Mouse (Mus musculus): Measurements from ENCODE around the gene Stox1.
"Not testable (repeated sequence)": the region's sequence is repeated elsewhere in the genome, so short reads cannot be mapped to it uniquely, and the experiment has no call there.

The Stox1 gene

DNA sequence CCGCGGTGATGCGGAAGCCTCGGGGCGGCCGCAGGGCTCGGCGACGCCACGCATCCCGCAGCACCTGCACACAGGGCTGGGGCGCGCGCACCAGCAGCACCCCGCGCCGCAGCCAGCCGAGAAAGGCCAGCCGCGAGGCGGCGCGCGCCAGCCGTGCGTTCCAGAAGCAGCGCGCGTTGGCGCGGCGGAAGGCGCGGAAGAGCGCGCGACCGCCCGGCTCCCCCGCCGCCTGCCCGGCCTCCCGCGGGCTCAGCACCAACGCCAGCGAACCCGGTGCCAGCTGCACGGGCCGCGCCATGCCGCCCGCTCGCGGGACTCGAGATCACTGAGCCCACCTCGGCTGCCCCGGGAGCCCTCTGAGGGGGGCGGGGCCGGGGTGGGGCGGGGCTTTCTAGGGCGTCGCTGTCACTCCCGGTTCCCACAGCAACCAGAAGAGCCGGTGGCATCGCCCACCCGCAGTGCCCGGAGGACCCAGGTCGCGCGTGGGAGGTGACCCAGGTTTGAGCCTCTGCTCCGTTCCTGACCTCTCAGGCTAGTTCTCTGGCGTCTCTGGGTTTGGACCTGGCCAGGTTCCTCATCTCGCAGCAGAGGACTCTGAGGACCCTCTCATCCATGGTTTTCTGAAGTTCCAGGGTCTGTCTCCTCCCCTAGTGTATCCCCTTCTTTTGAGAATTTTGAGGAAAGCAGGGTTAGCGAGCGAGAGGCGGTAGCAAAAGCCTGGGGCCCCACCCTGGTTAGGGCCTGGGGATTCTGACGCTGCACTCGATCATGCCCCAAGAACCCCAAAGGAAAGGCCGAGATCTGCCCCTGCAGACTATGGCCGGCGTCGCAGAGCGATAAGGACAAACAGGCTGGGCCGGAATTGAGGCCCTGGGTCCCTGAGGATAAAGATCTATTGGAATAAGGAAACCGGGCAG is at the start of gene Stox1:
TSS of gene Stox1 (minus strand) at position 358 of the 917 bp plus-strand sequence.
- peak; percentile 57 to 65 for DNase-seq (ENCODE audit: low spot score in 2 of 2)

DNA sequence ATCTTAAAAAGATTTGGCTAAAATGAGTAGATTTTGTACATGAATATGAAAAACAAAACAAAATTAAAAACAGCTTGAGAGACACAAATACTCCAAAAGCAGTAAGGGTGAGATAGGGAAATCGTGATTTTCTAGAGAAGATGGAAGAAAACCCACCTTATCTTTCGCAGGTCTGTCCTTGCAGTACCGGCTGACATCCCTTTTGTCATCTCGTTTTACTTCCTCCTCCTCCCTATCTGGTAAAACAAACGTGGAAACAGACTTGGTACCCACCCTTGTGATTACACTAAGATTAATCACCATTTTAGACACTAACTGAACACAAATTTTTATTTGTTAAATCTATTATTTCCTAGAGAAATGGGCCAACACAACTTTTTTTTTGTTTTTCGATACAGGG is 24.9 kb upstream of the Stox1 start:
- DNase-seq (ENCODE audit: low spot score in 2 of 2), result no peak

DNA sequence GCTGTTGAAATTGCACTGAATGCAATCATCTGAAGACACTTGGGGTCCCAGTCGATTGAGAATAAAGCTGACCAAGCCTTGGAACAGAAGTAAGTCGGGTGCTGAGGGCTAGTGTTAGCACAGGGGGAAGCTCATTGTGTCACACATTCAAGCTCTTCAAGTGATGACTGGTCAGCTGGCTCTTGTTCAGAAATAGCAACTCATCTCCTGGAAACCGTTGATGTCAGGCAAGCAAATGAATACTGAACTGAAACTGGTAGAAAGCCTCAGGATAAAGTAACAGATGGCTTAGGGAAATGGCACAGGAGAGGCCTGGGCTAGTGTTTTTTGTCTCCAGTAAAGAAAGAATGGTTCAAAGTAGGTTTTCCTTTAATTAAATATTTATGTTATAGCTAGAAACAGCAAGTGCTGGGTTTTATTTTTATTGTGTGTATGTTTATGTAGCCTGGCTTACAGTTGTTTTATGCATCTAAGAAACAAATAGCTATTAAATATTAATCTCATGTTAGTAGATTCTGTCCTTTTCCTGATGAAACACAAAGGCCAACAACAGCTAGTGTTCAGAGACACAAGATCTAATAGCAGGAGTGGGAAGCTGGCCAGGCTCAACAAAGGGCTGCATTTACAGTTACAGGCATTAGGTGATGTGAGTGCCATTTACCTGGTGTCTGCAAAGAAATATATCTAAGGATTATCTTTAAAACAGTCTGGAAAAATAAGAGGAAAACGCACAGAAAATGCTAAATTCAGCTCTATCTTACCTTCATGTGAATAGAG is 14.2 kb upstream of the Stox1 start:
- DNase-seq (ENCODE audit: low spot score in 2 of 2), result peak; percentile 19 to 37

DNA sequence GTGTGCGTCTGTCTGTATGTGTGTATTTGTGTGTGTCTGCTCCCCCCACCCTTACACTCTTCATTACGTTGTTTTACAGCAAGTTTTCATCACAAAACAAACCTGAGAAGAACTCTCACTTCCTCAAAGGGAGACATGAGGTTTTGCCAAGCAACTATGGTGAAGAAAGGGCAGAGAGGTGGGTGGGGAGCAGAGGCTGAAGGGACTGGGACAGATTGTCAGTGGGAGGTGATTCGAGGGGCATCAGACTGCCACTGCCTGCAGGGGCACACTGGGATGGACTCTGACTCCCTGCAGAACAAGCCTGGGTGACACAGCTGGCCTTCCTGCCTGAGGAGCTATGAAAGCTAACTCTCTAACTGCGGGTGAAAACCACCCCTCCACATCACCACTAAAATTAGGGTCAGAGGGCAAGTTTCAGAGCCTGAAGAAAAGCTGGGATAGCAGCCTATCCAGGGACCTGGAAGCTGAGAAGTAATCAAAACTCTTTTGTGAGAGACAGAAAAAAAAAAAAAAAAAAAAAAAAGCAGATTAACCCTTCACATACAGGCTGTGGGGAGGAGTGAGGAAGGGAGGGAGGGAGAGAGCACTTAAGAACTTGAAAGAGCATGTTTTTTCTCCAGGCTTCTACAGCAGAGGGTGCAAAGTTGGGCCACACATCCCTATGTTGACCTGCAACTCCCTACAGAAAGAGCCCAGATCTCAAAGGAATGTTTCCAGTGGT is 11.2 kb upstream of the Stox1 start:
- no peak for DNase-seq (ENCODE audit: low spot score in 2 of 2)

DNA sequence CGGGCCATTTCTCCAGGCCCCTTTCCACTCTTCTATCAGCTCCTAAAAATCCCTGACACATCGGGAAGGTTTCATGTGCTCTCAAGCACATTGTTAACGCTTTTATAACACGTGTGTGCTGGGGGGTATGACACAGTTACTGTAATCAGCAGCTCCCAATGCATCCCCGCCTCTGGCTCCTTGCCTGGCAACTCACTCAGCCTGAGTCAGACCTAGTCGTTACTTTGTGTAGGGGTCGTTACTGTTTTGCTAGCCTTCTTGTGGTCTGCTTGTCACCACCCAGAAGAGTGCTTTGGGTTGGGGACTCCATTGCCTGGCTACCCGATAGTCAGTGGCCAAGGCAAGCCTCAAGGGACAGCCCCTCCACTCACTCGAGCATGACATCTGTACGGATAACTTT is 4.9 kb upstream of the Stox1 start:
- no peak for DNase-seq (ENCODE audit: low spot score in 2 of 2)

DNA sequence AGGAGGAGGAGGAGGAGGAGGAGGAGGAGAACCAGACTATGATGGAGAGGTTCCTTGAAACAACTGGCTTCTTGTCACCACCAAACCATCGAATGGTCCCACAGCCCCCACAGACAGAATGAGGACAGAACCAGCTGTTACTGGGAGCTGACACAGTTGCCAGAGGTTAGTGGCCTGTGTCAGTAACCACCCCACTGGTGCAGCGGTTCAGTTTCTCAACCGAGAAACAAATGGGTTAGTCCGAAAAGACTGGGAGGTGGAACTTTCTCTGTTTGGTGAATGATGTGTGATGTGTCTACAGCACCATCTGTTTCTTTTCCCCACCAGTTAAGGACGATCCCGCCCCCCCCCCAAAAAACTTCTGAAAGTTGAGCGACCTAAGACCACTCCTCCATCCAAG is 992 bp downstream of the Stox1 start:
- DNase-seq (ENCODE audit: low spot score in 2 of 2), result no peak

DNA sequence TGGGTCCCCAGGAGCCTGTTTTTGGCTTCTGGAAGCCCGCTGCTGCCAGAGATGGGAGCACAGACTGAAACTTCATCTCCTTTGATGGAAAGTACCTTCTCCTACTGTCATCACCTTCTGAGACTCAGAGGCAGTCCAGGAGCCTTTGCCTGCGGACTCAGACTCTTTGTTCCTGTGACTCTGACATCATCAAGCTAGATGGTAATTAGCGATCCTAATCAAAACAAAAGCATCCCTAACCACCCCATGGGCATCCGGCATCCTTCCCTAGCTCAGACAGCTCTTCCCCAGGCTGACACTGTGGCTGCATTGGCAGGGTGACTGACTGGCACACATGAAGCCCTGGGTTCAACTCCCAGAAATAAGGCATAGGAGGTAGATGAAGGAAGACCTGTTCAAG is 3.2 kb downstream of the Stox1 start:
- no peak for DNase-seq (ENCODE audit: low spot score in 2 of 2)

DNA sequence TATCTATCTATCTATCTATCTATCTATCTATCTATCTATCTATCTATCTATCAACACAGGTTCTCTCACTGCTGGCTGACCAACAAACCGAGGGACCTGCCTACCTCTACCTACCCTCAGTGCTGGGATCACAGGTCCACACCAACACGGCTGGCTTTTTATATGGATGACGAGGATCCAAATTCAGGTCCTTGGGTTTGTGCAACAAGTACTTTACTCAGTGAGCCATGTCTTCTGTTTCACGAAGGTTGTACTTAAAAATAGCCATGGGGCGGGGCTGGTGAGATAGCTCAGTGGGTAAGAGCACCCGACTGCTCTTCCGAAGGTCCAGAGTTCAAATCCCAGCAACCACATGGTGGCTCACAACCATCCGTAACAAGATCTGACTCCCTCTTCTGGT is 5.4 kb downstream of the Stox1 start:
- DNase-seq (ENCODE audit: low spot score in 2 of 2), result not testable (repeated sequence)

DNA sequence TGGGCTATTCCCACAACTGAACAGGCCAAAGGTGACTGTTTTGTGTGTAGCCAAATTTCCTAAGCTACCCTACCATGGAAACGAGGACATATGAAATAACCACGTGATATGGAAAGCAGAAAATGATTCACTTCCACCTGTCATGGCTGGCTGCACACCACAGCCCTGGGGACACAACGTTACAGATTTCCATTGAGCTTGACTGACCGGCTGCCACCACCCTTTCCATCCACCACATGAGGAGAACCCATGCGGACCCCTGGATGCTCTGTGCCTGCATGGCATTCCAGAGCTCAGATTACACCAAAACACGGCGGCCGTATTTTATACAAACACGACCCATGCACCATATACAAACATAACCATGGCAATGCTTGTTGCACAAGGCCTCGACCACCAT is 12.5 kb downstream of the Stox1 start:
- DNase-seq (ENCODE audit: low spot score in 2 of 2), result no peak

DNA sequence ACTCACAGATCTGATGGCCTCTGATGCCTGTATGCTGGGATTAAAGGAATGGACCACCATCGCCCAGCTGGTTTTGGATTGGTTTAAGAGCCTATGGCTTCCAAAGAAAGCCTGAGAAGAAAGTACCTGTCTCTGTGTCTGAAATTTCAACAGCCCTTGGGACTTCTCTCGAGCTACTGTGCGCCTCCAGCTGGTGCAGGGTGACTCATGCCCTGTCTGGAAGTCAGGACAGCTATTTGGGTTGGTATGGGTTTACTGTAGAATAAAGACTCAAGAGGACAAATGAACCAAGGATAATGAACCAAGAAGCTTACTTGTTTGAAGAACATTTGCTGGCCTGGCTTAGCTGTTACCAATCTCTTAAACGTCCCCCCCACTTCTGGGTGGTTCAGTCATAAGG is 22.3 kb downstream of the Stox1 start:
- no peak for DNase-seq (ENCODE audit: low spot score in 2 of 2)

DNA sequence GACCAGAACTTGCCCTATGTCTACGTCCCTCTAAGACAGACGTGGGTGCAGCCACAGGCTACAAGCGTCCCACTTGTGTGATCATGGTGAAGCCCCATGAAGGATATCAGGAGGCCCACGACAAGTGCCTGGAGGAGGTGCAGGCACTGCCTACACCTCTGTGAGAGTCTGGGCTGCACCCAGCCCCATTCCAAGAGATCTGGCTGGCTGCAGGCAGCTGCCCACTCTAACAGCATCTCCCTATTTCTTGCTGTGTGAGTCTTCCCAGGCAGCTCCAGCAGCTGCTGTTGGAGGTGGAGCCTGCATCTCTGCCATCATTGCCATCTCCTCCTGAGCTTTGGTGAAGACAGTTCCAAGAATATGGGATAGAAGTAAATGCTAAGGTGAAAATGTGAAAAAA is 23.5 kb downstream of the Stox1 start:
- DNase-seq (ENCODE audit: low spot score in 2 of 2), result peak; percentile 44 to 61

DNA sequence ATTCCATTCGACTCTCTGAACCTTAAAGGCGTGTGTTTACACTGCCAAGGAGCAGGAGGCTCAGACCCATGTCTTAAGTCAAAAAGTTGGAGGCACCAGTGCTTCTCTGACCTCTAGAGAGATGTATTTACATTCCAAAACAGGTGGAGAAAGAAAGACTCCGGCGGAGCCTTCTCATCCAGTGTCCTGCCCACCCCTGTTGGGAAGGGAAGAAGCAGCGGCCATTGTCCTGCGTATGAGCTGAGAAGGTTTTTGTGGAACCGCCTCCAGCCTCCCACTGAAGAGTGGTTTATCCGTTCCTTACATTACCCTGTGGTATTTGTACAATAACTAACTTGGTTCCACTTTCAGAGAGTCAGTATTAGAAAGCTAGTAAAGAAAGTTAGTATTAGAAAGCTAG is 33.2 kb downstream of the Stox1 start:
- DNase-seq (ENCODE audit: low spot score in 2 of 2), result no peak

DNA sequence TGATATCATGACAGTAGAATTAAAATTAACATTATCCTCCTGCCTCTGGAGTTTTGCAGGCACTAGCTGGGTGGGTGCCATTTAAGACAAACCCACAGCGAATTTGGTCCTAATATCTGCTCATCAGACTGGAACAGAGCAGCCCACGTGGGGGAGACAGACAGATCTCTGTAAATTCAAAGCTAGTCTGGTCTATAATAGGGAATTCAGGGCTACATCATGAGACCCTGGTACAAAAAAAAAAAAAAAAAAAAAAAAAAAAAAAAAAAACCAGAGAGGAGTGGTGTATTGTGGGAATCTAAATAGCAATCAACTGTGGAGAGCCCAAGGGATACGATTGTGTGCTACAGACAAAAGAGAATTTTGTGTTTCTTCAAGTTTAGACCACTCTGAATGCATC is 33.7 kb downstream of the Stox1 start:
- no peak for DNase-seq (ENCODE audit: low spot score in 2 of 2)

DNA sequence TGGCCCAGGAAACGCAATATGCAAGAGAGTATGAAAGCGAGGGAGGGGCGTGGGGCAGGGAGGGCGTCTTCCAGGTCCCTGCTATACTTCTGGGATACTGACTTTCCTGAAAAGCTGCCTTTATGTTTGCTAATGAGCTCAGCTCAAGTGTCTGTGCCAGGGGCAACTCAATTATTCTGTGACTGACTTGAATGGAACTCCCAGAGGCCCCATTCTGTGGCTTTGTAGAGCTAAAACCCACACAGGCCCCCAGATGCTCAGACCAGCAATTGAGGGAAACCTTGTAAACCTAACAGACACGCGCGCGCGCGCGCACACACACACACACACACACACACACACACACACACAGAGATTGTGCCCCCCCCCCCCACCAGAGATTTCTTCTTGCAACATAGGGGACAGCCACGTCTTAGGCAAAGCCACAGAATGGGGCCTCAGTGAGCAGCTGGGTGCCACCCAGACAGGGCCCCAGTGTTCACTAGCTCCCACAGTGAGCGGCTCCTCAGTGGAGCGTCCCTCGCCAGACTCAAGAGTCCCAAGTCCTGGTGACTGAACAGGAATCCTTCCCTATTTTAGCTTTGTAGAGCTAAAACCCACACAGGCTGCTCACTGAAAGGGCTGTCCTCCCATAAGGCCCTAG is 38.8 kb downstream of the Stox1 start:
- DNase-seq (ENCODE audit: low spot score in 2 of 2), result no peak

DNA sequence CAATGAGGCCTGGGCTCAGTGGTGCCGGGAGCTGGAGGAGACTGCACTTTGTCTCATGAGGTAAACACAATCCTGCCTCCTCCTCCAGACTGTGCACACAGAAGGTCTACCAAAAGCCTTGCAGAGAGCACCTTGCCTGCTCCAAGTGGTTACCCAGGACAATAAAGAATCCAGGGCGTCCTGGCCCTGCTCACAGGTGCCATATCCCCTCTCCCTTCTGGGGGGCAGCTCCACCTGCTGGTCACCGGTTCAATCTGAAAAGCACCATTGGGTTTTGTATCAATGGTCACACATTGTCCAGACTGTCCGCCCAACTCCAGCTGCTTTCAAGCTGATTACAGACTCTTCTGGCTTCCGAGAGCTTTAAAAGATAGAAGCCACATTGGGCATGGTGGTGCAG is 42.9 kb downstream of the Stox1 start:
- DNase-seq (ENCODE audit: low spot score in 2 of 2), result no peak

DNA sequence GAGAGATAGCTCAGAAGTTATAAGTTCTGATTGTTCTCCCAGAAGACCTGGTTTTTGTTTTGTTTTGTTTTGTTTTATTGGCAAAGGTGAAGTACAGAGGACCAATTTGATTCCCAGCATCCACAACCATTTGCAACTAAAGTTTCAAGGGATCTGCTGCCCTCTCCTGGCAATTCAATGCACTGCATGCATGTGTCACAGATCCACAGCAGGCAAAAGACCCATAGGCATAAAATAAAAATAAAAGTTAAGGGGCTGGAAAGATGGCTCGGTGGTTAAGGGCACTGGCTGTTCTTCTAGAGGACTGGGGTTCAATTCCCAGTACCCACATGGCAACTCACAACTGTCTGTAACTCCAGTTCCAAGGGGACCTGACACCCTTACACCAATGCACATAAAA is 46.1 kb downstream of the Stox1 start:
- DNase-seq (ENCODE audit: low spot score in 2 of 2), result no peak

DNA sequence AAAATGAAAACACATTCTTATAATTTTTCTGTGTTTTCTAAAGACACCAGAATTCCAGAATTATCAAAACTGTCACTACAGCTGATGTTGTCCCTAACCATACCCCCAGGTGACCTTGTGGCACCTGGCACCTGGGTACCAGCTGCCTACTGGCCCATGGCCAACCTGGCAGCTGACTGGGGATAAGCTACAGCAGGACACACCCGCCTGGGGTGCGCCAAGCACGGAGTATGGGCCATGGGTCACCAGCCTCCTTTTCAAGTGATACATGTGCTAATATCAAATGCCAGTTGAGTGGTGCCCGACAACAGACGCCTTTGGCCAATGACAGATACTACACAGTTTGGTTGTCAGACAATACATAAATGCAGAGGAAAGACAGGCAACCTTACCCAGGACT is 48.6 kb downstream of the Stox1 start:
- DNase-seq (ENCODE audit: low spot score in 2 of 2), result no peak

DNA sequence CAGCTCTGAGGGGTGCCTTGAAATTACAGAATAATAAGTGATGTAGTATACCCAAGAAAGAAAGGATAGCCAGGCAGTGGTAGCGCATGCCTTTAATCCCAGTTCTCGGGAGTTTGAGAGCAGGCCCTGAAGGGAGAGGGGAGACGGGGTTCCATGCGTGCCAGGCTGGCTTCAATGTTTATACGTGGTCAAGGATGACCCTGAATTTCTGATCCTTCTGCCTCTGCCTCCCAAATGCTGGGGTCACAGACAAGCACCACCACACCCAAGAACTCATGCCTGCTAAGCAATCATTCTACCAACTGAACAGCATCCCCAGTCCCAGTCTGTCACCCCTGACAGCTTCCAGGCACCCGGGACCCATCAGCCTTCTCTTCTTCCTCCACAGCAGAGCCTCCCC is 49.7 kb downstream of the Stox1 start:
- DNase-seq (ENCODE audit: low spot score in 2 of 2), result no peak

DNA sequence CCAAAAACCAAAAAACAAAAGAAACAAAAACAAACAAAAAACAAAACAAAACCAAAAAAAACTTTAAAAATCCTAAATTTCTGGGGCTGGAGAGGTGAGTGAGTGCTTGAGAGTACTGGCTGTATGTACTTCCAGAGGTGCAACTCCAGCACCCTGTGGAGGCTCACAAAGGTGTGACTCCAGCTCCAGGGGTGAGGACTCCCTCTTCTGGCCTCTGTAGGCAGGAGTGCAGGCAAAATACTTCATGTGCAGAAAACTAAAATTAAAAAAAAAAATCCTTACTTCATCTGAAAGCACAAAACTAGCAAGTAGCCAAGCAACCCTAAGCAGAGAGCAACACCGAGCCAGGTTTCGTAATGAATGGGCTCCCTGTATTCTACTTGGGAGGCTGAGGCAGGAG is 53.6 kb downstream of the Stox1 start:
- DNase-seq (ENCODE audit: low spot score in 2 of 2), result no peak

DNA sequence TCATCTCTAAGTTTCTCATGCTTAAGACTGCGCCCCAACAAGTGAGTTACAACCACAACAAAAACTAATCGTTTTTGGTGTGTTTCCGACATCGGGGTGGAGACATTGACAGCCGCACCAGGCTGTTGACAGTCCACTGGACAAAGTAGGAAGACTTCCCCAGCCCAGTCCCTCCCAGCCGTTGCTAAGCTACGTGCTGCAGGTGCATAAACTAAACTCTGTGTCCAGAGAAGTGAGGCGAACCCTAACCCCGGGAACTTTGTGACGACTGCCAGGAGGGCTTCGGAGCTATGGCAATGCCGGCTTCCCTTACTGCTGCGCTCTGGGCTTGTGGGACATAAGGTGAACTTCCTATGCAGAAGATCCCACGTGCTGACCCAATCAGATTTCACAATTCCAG is 56.7 kb downstream of the Stox1 start:
- no peak for DNase-seq (ENCODE audit: low spot score in 2 of 2)

DNA sequence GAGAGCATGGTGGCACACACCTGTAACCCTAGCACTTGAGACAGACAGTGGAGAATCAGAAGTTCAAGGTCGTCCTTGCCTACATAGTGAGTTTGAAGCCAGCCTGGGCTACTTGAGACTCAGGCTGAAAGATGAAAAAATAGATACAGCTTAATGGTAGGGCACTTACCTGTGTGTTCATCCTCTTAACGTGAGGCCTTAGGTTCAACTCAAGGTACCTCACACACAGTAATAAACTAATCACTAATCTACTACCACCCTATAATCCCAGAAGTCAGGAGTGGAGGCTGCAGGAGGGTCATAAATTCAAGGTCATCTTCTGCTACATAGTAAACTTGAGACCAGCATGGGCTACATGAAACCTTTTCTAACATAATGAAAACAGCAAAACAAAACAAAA is 57.5 kb downstream of the Stox1 start:
- DNase-seq (ENCODE audit: low spot score in 2 of 2), result no peak

DNA sequence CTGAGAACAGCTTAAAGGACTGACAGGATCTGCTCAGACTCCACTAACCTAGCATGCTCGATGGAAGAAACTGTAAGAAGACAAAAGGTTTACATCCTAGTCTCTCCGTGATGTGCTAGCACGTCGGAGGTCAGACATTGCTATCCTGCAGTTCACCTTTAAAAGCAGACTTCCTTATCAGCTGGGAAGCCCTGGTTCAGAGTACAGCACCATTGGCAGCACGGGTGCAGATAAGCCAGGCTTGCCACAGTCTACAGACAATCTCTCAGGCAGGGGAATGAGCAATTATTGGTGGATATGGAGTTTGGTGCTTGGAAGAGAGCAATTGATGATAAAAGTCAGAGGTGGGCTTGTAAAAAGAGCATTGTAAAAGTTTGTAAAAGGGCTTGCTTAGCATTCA is 57.9 kb downstream of the Stox1 start:
- no peak for DNase-seq (ENCODE audit: low spot score in 2 of 2)

Data from right cerebral cortex, adult 2 months (tissue).